Mouse (Mus musculus) neural tube, embryonic 14.5 days (tissue): ENCODE measurements at regions not wholly inside any gene's neighbourhood (a gene's known extent, or its start where the extent isn't known, plus 50 kb on each side); places are given as distances from the start of the nearest gene placed in this dataset.

Experiments used
- ATAC-seq: fragments of 200-750 bp; cut with Nextera tagmentation; 2 replicates; pipeline ENCODE4 v1.8.0; 2017; ENCODE audit warnings: low read depth, mild to moderate bottlenecking, moderate TSS enrichment, moderate library complexity
- H3K27ac ChIP-seq: fragments of 300-500 bp; sonication (generic); 2 replicates; pipeline ENCODE4 v1.5.1; 2014; ENCODE audit warnings: low read depth, mild to moderate bottlenecking, control low read depth, low read length, moderate library complexity, mixed read lengths
- H3K27me3 ChIP-seq: fragments of 300-500 bp; sonication (generic); 2 replicates; pipeline ENCODE4 v1.6.1; 2014; ENCODE audit warnings: low read length; ENCODE audit not compliant: control insufficient read depth, insufficient read depth
- H3K36me3 ChIP-seq: fragments of 300-500 bp; sonication (generic); 2 replicates; pipeline ENCODE4 v1.6.1; 2014; ENCODE audit warnings: low read length, mixed read lengths; ENCODE audit not compliant: control insufficient read depth, insufficient read depth
- H3K4me1 ChIP-seq: fragments of 300-500 bp; sonication (generic); 2 replicates; pipeline ENCODE4 v1.6.1; 2014; ENCODE audit warnings: low read length; ENCODE audit not compliant: control insufficient read depth, insufficient read depth
- H3K4me2 ChIP-seq: fragments of 300-500 bp; sonication (generic); 2 replicates; pipeline ENCODE4 v1.6.1; 2014; ENCODE audit warnings: mild to moderate bottlenecking, low read depth, low read length, control low read depth
- H3K4me3 ChIP-seq: fragments of 300-500 bp; sonication (generic); 2 replicates; pipeline ENCODE4 v1.5.1; 2014; ENCODE audit warnings: low read depth, low read length, control low read depth, mixed read lengths
- H3K9ac ChIP-seq: fragments of 300-500 bp; sonication (generic); replicated peaks from 2 replicates; pipeline ENCODE4 v1.6.1; 2014; ENCODE audit warnings: low read depth, mild to moderate bottlenecking, control low read depth, low read length, mixed read lengths
- H3K9me3 ChIP-seq: fragments of 300-500 bp; sonication (generic); 2 replicates; pipeline ENCODE4 v1.6.1; 2016; ENCODE audit warnings: low read length; ENCODE audit not compliant: control insufficient read depth
- WGBS: fragments of 180-500 bp; shearing (Covaris S2); extraction: QIAGEN DNeasy Blood & Tissue Kit; methylation state at CpG from one replicate; pipeline ENCODE4 v1.1.7; 2014; 5-methylcytosine and 5-hydroxymethylcytosine counted together

DNA sequence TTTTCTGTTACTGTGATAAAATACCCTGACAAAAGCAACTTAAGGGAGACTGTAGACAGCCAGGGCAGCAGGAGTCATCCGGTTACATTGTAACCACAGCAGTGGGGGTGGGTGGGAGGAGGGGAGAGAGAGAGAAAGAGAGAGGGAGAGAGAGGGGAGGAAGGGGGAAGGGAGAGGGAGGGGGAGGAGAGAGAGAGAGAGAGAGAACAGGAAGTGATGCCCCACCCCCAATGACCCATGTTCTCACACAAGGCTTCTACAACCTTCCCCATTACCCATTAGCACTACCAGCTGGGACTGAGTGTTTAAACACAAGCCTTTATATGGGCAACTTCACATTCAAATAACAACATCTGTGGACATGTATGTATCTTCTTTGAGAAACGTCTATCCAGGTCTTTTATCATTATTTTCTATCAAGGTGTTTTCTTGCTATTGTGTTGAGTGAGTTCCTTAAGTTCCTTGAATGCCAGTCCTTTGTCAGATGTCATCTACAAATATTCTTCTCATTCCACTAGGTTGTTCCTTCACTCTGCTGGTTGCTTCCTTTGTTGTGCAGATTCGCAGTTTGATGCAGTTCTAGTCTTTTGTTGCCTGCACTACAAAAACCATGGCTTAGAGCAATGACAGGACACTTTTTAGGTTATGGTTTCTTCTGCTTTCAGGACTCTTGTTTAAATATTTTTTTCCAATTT, 274.7 kb upstream of the Ddx18 start:
- Histone ChIP-seq H3K4me1 (no peaks in the 10 kb centered on the region), H3K9ac (no peak overlapping the region), H3K27me3 (no peaks in the 10 kb centered on the region), H3K27ac (no peak overlapping the region), H3K9me3 (no peaks in the 10 kb centered on the region), H3K4me3 (no peak overlapping the region), H3K36me3 (no peaks in the 10 kb centered on the region), H3K4me2 (no peak overlapping the region)
- 64% methylated on average over 3 of the region's 3 CpGs for WGBS
- ATAC-seq = no peak

- Histone ChIP-seq H3K9ac (no peak overlapping the region), H3K36me3 (no peaks in the 10 kb centered on the region), H3K27ac (no peak overlapping the region), H3K4me3 (no peak overlapping the region), H3K27me3 (no peaks in the 10 kb centered on the region), H3K4me1 (no peaks in the 10 kb centered on the region), H3K4me2 (no peak overlapping the region), H3K9me3 (no peaks in the 10 kb centered on the region)
- 60% methylated on average over 2 of the region's 2 CpGs for WGBS
- ATAC-seq = no peak
Measured at GRCm38 (mm10) chr1:121833559-121833958, 265.8 kb upstream of the Ddx18 start.

DNA sequence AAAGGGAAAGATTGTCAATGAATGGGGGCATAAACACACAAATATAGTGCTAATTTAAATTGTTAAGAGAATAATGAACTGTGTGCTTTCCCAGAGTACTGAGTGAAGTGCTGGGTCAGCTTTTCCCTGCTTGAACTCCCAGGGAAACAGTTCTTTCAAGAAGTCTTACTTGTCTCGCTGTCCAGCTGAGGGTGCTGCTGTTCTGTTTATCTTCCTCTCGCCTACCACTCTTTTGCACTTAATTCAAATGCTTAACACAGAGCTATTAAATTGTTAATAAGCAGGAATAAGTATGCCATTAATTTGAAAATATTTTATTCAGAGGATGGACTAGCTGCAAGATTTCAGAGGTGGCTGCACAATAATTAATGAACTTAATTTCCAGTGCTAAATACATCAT, 262.5 kb upstream of the Ddx18 start:
- Histone ChIP-seq H3K36me3 (no peaks in the 10 kb centered on the region), H3K4me3 (no peak overlapping the region), H3K9me3 (no peaks in the 10 kb centered on the region), H3K4me2 (no peak overlapping the region), H3K27me3 (no peaks in the 10 kb centered on the region), H3K27ac (no peak overlapping the region), H3K4me1 (no peaks in the 10 kb centered on the region), H3K9ac (no peak overlapping the region)
- ATAC-seq = peak; percentile 17; the same call in 1 of the 2 replicates
- WGBS = 68% methylated on average over 2 of the region's 2 CpGs

DNA sequence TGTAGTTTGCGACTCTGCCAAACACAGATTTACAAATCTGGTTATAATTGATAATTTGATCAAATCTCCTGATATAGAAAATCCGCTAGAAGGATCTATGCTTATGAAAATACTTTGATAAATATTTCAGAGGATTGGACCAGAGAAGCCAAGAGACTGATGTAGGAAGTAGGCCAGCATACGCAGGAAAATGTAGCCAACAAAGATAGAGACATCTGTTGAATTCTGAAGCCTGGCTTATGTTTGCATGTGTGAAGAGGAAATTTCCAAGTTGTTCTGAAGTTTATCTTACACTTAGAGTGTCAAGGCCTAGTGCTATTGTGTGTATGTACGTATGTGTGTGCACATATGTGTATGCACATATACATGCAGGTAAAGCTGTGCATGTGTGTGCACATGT, 255.2 kb upstream of the Ddx18 start:
- no peak overlapping the region for H3K9ac ChIP-seq
- no peak overlapping the region for H3K27ac ChIP-seq
- H3K4me2 ChIP-seq = no peak overlapping the region
- no peaks in the 10 kb centered on the region for H3K4me1 ChIP-seq
- no peaks in the 10 kb centered on the region for H3K9me3 ChIP-seq
- WGBS = 94% methylated on average over 4 of the region's 4 CpGs
- H3K27me3 ChIP-seq = no peaks in the 10 kb centered on the region
- H3K36me3 ChIP-seq = no peaks in the 10 kb centered on the region
- H3K4me3 ChIP-seq = no peak overlapping the region
- ATAC-seq = no peak

- Histone ChIP-seq H3K9ac (no peak overlapping the region), H3K4me1 (no peaks in the 10 kb centered on the region), H3K27ac (no peak overlapping the region), H3K27me3 (no peaks in the 10 kb centered on the region), H3K4me3 (no peak overlapping the region), H3K4me2 (no peak overlapping the region), H3K36me3 (no peaks in the 10 kb centered on the region), H3K9me3 (no peaks in the 10 kb centered on the region)
- 67% methylated on average over 2 of the region's 2 CpGs for WGBS
- no peak for ATAC-seq
Measured at GRCm38 (mm10) chr1:121803338-121803737, 235.5 kb upstream of the Ddx18 start.

DNA sequence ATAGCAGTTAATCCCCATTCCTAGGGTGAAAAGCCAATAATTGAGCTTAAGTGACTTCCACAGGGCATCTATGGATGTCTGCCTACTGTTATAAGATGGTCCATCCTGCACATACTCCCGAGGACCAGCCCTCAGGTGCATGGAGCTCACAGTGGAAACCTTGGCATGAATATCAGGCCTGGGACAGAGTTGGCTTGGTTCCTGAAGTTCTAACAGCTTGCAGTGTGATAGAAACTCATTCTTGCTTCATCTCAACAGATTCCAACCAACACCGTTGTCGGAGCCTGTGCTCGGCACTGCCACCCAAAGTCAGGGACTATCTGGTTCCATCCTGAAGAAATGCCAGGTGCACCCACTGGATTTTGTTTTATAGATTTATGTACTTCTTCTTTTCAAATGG, 234.7 kb upstream of the Ddx18 start:
- Histone ChIP-seq H3K27me3 (no peaks in the 10 kb centered on the region), H3K9me3 (no peaks in the 10 kb centered on the region), H3K36me3 (no peaks in the 10 kb centered on the region), H3K4me1 (no peaks in the 10 kb centered on the region), H3K4me2 (no peak overlapping the region), H3K27ac (no peak overlapping the region), H3K4me3 (no peak overlapping the region), H3K9ac (no peak overlapping the region)
- WGBS = 86% methylated on average over 4 of the region's 4 CpGs
- no peak for ATAC-seq

GRCm38 (mm10) chr1:121798502-121798901, 230.7 kb upstream of the Ddx18 start:
- Histone ChIP-seq H3K27me3 (no peaks in the 10 kb centered on the region), H3K4me2 (no peak overlapping the region), H3K4me3 (no peak overlapping the region), H3K9me3 (no peaks in the 10 kb centered on the region), H3K36me3 (no peaks in the 10 kb centered on the region), H3K9ac (no peak overlapping the region), H3K27ac (no peak overlapping the region), H3K4me1 (no peaks in the 10 kb centered on the region)
- no peak for ATAC-seq
- 89% methylated on average over 12 of the region's 12 CpGs for WGBS

GRCm38 (mm10) chr1:121795024-121795786, 227.4 kb upstream of the Ddx18 start:
- no peak overlapping the region for H3K4me2 ChIP-seq
- no peaks in the 10 kb centered on the region for H3K27me3 ChIP-seq
- H3K9me3 ChIP-seq = no peaks in the 10 kb centered on the region
- peak; percentile 76 for ATAC-seq
- H3K4me3 ChIP-seq = no peak overlapping the region
- no peak overlapping the region for H3K27ac ChIP-seq
- 62% methylated on average over 11 of the region's 11 CpGs for WGBS
- H3K9ac ChIP-seq = no peak overlapping the region
- H3K4me1 ChIP-seq = no peaks in the 10 kb centered on the region
- H3K36me3 ChIP-seq = no peaks in the 10 kb centered on the region

- H3K27ac ChIP-seq = no peak overlapping the region
- H3K9ac ChIP-seq = no peak overlapping the region
- no peaks in the 10 kb centered on the region for H3K27me3 ChIP-seq
- 62% methylated on average over 3 of the region's 3 CpGs for WGBS
- no peaks in the 10 kb centered on the region for H3K36me3 ChIP-seq
- H3K9me3 ChIP-seq = no peaks in the 10 kb centered on the region
- ATAC-seq = no peak
- H3K4me3 ChIP-seq = no peak overlapping the region
- H3K4me2 ChIP-seq = no peak overlapping the region
- H3K4me1 ChIP-seq = no peaks in the 10 kb centered on the region
Measured at GRCm38 (mm10) chr1:121785631-121786030, 217.8 kb upstream of the Ddx18 start.
